Mouse (Mus musculus): ENCODE results near the gene Rdh16f2.
"Not testable (repeated sequence)": the region's sequence is repeated elsewhere in the genome, so short reads cannot be mapped to it uniquely, and the experiment has no call there.

Gene Rdh16f2

GRCm38 (mm10) chr10:127866232-127866631 lies at the start of gene Rdh16f2:
Gene Rdh16f2 (plus strand): TSS chr10:127866474.
- DNase-seq, result no peak

GRCm38 (mm10) chr10:127817268-127817910 lies 48.9 kb upstream of the Rdh16f2 start:
- peak; percentile 17 for DNase-seq

GRCm38 (mm10) chr10:127821806-127822205 lies 44.5 kb upstream of the Rdh16f2 start:
- DNase-seq, result not testable (repeated sequence)

GRCm38 (mm10) chr10:127825386-127825785 lies 40.9 kb upstream of the Rdh16f2 start:
- DNase-seq, result peak; percentile 55

- DNase-seq, result no peak
Measured at GRCm38 (mm10) chr10:127829121-127829520, 37.2 kb upstream of the Rdh16f2 start.

GRCm38 (mm10) chr10:127834186-127834585 lies 32.1 kb upstream of the Rdh16f2 start:
- not testable (repeated sequence) for DNase-seq

GRCm38 (mm10) chr10:127835292-127835691 lies 31.0 kb upstream of the Rdh16f2 start:
- DNase-seq, result peak; percentile 34

GRCm38 (mm10) chr10:127837793-127838192 lies 28.5 kb upstream of the Rdh16f2 start:
- not testable (repeated sequence) for DNase-seq

GRCm38 (mm10) chr10:127838539-127838938 lies 27.7 kb upstream of the Rdh16f2 start:
- DNase-seq, result no peak

- DNase-seq, result no peak
Measured at GRCm38 (mm10) chr10:127840776-127841175, 25.5 kb upstream of the Rdh16f2 start.

GRCm38 (mm10) chr10:127845945-127846344 lies 20.3 kb upstream of the Rdh16f2 start:
- peak; percentile 19 for DNase-seq

- peak; percentile 79 for DNase-seq
Measured at GRCm38 (mm10) chr10:127848089-127848488, 18.2 kb upstream of the Rdh16f2 start.

GRCm38 (mm10) chr10:127849628-127850027 lies 16.6 kb upstream of the Rdh16f2 start, which contains the start of gene Rdh19:
Gene Rdh19 (plus strand): TSS chr10:127849928.
- DNase-seq, result no peak

GRCm38 (mm10) chr10:127856376-127856775 lies 9.9 kb upstream of the Rdh16f2 start:
- no peak for DNase-seq

GRCm38 (mm10) chr10:127864931-127865330 lies 1.3 kb upstream of the Rdh16f2 start:
- peak; percentile 68 for DNase-seq

GRCm38 (mm10) chr10:127872484-127872883 lies 6.2 kb downstream of the Rdh16f2 start:
- peak; percentile 39 for DNase-seq

- DNase-seq, result peak; percentile 85
Measured at GRCm38 (mm10) chr10:127877681-127878080, 11.4 kb downstream of the Rdh16f2 start.

GRCm38 (mm10) chr10:127878262-127879057 lies 12.2 kb downstream of the Rdh16f2 start:
- DNase-seq, result no peak

- peak; percentile 63 for DNase-seq
Measured at GRCm38 (mm10) chr10:127879155-127879688, 12.9 kb downstream of the Rdh16f2 start.

GRCm38 (mm10) chr10:127881041-127881440 lies 14.8 kb downstream of the Rdh16f2 start:
- DNase-seq, result no peak

GRCm38 (mm10) chr10:127886551-127886950 lies 20.3 kb downstream of the Rdh16f2 start:
- DNase-seq, result peak; percentile 46

GRCm38 (mm10) chr10:127886971-127887370 lies 20.7 kb downstream of the Rdh16f2 start:
- peak; percentile 37 for DNase-seq

GRCm38 (mm10) chr10:127888605-127889004 lies 22.3 kb downstream of the Rdh16f2 start, which contains the start of gene Rdh7:
Gene Rdh7 (minus strand): TSS chr10:127888817.
- no peak for DNase-seq

- no peak for DNase-seq
Measured at GRCm38 (mm10) chr10:127891481-127891880, 25.2 kb downstream of the Rdh16f2 start.
